10 mouse cellular contexts compared by ENCODE assay signal in the genomic region with DNA sequence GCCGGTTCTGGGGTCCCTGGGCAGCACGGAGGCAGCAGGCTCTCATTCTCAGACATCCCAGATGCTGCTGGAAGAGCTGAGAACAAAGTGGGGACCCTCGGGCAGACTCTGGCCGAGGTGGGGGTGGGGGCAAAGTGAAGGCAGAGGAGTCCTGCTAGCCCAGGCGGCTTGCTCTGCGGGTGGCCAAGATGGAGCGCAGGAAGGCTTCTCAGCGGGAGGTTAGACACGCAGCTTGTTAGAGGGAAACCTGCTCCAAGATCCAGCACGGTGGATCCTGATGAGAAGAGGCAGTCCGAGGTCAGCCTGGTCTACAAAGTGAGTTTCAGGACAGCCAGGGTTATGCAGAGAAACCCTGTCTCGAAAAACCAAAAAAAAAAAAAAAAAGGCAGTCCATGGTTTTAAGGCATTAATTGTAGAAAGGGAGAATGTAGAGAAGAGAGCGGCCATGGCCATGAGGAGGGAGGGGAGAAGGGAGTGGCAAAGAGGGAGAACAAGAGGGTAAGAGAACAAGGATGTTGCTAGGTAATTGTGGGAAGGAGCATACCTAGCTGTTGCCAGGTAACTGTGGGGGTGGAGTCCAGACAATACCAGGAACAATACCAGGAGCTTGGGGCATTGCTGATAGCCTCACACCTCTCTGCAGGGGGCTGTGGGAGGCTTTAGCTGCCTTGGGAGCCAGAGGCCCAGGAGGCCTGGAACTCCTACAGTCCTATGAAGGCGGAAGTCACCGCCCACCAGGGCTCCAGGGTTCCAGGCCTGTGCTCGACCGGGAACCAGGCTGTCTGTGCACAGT. TPM values are rescaled to one million over a fixed set of nuclear protein-coding genes. Genes with fewer than 3 reads are reported as not detected.
A peak's percentile ranks its signal among the peaks of the same experiment; 100 is the strongest.
DNase-seq lines count a peak whose midpoint lies in the region; ATAC-seq lines count a peak whose summit lies in the region.
"Had no signal": no experiment of that assay in that cellular context is flagged by ENCODE, and none has a peak within 500 bp of the region (broad histone marks: within the 10 kb centered on the region; RNA-seq: fewer than 3 reads in every experiment).

No protein-coding gene starts in this region.

- 19% methylated on average over 17 of the region's 17 CpGs for WGBS in hindbrain, embryonic 10.5 days
- WGBS in hindbrain, embryonic 14.5 days, result 23% methylated on average over 17 of the region's 17 CpGs
- WGBS in intestine, embryonic 15.5 days, result 43% methylated on average over 17 of the region's 17 CpGs
- WGBS in midbrain, embryonic 15.5 days, result 26% methylated on average over 17 of the region's 17 CpGs

- no peak overlapping the region for H3K9ac ChIP-seq in hindbrain, embryonic 14.5 days
- no peak overlapping the region for H3K9ac ChIP-seq in intestine, embryonic 15.5 days
- H3K9ac ChIP-seq in midbrain, embryonic 15.5 days, result no peak overlapping the region
- H3K9ac ChIP-seq: heart, embryonic 12.5 days; neural tube, embryonic 12.5 days had no signal

- H3K4me1 ChIP-seq in hindbrain, embryonic 10.5 days (replicated peaks), result peaks cover 10% of the 10 kb centered on the region
- H3K4me1 ChIP-seq in hindbrain, embryonic 14.5 days (replicated peaks; ENCODE audit: control insufficient read depth, insufficient read depth, low read length), result no peaks in the 10 kb centered on the region
- no peaks in the 10 kb centered on the region for H3K4me1 ChIP-seq in intestine, embryonic 15.5 days (replicated peaks)
- no peaks in the 10 kb centered on the region for H3K4me1 ChIP-seq in midbrain, embryonic 15.5 days
- H3K4me1 ChIP-seq: heart, embryonic 12.5 days had no signal

- no peaks in the 10 kb centered on the region for H3K27me3 ChIP-seq in hindbrain, embryonic 10.5 days (ENCODE audit: insufficient read depth, poor library complexity, severe bottlenecking)
- no peaks in the 10 kb centered on the region for H3K27me3 ChIP-seq in hindbrain, embryonic 14.5 days (ENCODE audit: control insufficient read depth, insufficient read depth, low read length)
- no peaks in the 10 kb centered on the region for H3K27me3 ChIP-seq in intestine, embryonic 15.5 days (replicated peaks)
- no peaks in the 10 kb centered on the region for H3K27me3 ChIP-seq in midbrain, embryonic 15.5 days (replicated peaks)
- H3K27me3 ChIP-seq: heart, embryonic 12.5 days; neural tube, embryonic 12.5 days had no signal

- 0 out of 2 replicates have a peak, but pooled peaks cover 9% of the 10 kb centered on the region for H3K36me3 ChIP-seq in hindbrain, embryonic 10.5 days
- H3K36me3 ChIP-seq in hindbrain, embryonic 14.5 days (replicated peaks; ENCODE audit: control insufficient read depth, insufficient read depth), result peaks cover 41% of the 10 kb centered on the region
- no peaks in the 10 kb centered on the region for H3K36me3 ChIP-seq in intestine, embryonic 15.5 days
- H3K36me3 ChIP-seq in midbrain, embryonic 15.5 days (replicated peaks), result peaks cover 20% of the 10 kb centered on the region; the same call in 1 of the 2 replicates

- DNase-seq in hindbrain, embryonic 10.5 days (ENCODE audit: low spot score), result peak; percentile 6
- DNase-seq in hindbrain, embryonic 14.5 days (ENCODE audit: low spot score), result no peak
- DNase-seq in ES-CJ7 (ENCODE audit: low read depth, low spot score), result peak; percentile 99
- DNase-seq in frontal cortex, postnatal 25 days (ENCODE audit: low spot score in 2 of 2), result no peak
- DNase-seq in frontal cortex, adult 2 months (ENCODE audit: extremely low spot score in 1 of 2, low spot score in 1 of 2), result no peak
- no peak for DNase-seq in adrenal gland, postnatal 36 days

- no peaks in the 10 kb centered on the region for H3K9me3 ChIP-seq in hindbrain, embryonic 10.5 days
- no peaks in the 10 kb centered on the region for H3K9me3 ChIP-seq in hindbrain, embryonic 14.5 days (ENCODE audit: control insufficient read depth, low read length)
- H3K9me3 ChIP-seq in intestine, embryonic 15.5 days, result no peaks in the 10 kb centered on the region
- no peaks in the 10 kb centered on the region for H3K9me3 ChIP-seq in midbrain, embryonic 15.5 days
- H3K9me3 ChIP-seq: heart, embryonic 12.5 days; neural tube, embryonic 12.5 days had no signal

- H3K4me2 ChIP-seq in hindbrain, embryonic 14.5 days (replicated peaks), result no peak overlapping the region
- no peak overlapping the region for H3K4me2 ChIP-seq in intestine, embryonic 15.5 days (replicated peaks)
- H3K4me2 ChIP-seq in midbrain, embryonic 15.5 days, result no peak overlapping the region
- H3K4me2 ChIP-seq: heart, embryonic 12.5 days; neural tube, embryonic 12.5 days had no signal

- H3K27ac ChIP-seq in hindbrain, embryonic 10.5 days, result peak overlapping the region; percentile 62
- H3K27ac ChIP-seq in hindbrain, embryonic 14.5 days, result no peak overlapping the region
- H3K27ac ChIP-seq in intestine, embryonic 15.5 days, result no peak overlapping the region
- H3K27ac ChIP-seq in midbrain, embryonic 15.5 days, result no peak overlapping the region
- H3K27ac ChIP-seq: neural tube, embryonic 12.5 days had no signal

- no peak for ATAC-seq in hindbrain, embryonic 14.5 days (ENCODE audit: low FRiP score)
- peak; percentile 82 for ATAC-seq in intestine, embryonic 15.5 days
- peak; percentile 39 for ATAC-seq in midbrain, embryonic 15.5 days (replicated peaks)

- no peak overlapping the region for H3K4me3 ChIP-seq in hindbrain, embryonic 10.5 days
- H3K4me3 ChIP-seq in hindbrain, embryonic 14.5 days (replicated peaks; ENCODE audit: low read length), result no peak overlapping the region
- no peak overlapping the region for H3K4me3 ChIP-seq in intestine, embryonic 15.5 days (replicated peaks)
- H3K4me3 ChIP-seq in midbrain, embryonic 15.5 days, result no peak overlapping the region
- H3K4me3 ChIP-seq: heart, embryonic 12.5 days; neural tube, embryonic 12.5 days had no signal

RNA-seq across cellular contexts. Expression of a gene that starts 25.7 kb away (rescaled TPM):
- 47.1 and 50.6 TPM in 2 replicates for polyA plus RNA-seq in hindbrain, embryonic 10.5 days (2016; fragmentation: Nextera tagmentation; extraction: Ambion mirVana)
- polyA plus RNA-seq in hindbrain, embryonic 14.5 days (2014; fragmentation: Nextera tagmentation; extraction: Ambion mirVana), result 45.0 and 50.9 TPM in 2 replicates
- polyA plus RNA-seq in intestine, embryonic 15.5 days (2015; fragmentation: Nextera tagmentation; extraction: Ambion mirVana), result 52.1 and 53.7 TPM in 2 replicates
- 43.8 and 46.3 TPM in 2 replicates for polyA plus RNA-seq in midbrain, embryonic 15.5 days (2015; fragmentation: Nextera tagmentation; extraction: Ambion mirVana)
- polyA plus RNA-seq in frontal cortex, adult 2 months (2012; rRNA removed), result 30.6 and 30.7 TPM in 2 replicates
- total RNA-seq in adrenal gland, postnatal 36 days (2021), result 10 to 100 TPM; 43.3 to 46.0 TPM

RNA-seq across cellular contexts. Expression of a gene that starts 43.5 kb away (rescaled TPM):
- polyA plus RNA-seq in hindbrain, embryonic 10.5 days (2016; fragmentation: Nextera tagmentation; extraction: Ambion mirVana), result 19.8 and 23.8 TPM in 2 replicates
- polyA plus RNA-seq in hindbrain, embryonic 14.5 days (2014; fragmentation: Nextera tagmentation; extraction: Ambion mirVana), result 66.0 and 68.9 TPM in 2 replicates
- 35.2 and 36.3 TPM in 2 replicates for polyA plus RNA-seq in intestine, embryonic 15.5 days (2015; fragmentation: Nextera tagmentation; extraction: Ambion mirVana)
- polyA plus RNA-seq in midbrain, embryonic 15.5 days (2015; fragmentation: Nextera tagmentation; extraction: Ambion mirVana), result 66.0 and 67.5 TPM in 2 replicates
- polyA plus RNA-seq in frontal cortex, adult 2 months (2012; rRNA removed), result 44.9 and 46.5 TPM in 2 replicates
- 10 to 100 TPM; 56.7 to 98.1 TPM for total RNA-seq in adrenal gland, postnatal 36 days (2021)

RNA-seq across cellular contexts. Expression of a gene that starts 51.8 kb away (rescaled TPM):
- 14.8 and 15.1 TPM in 2 replicates for polyA plus RNA-seq in hindbrain, embryonic 10.5 days (2016; fragmentation: Nextera tagmentation; extraction: Ambion mirVana)
- polyA plus RNA-seq in hindbrain, embryonic 14.5 days (2014; fragmentation: Nextera tagmentation; extraction: Ambion mirVana), result 35.7 and 37.0 TPM in 2 replicates
- 13.5 and 14.0 TPM in 2 replicates for polyA plus RNA-seq in intestine, embryonic 15.5 days (2015; fragmentation: Nextera tagmentation; extraction: Ambion mirVana)
- polyA plus RNA-seq in midbrain, embryonic 15.5 days (2015; fragmentation: Nextera tagmentation; extraction: Ambion mirVana), result 39.1 and 40.0 TPM in 2 replicates
- 46.4 and 50.4 TPM in 2 replicates for polyA plus RNA-seq in frontal cortex, adult 2 months (2012; rRNA removed)
- total RNA-seq in adrenal gland, postnatal 36 days (2021), result 100 to 1,000 TPM in 1 of 2 experiments, 10 to 100 TPM in 1; 70.4 to 108 TPM

Comparison
In these comparisons a context has a peak if more than half of its experiments do, and no peak if none do; other contexts are left out.
1. DNase-seq: peak in hindbrain, embryonic 10.5 days (single experiment) and ES-CJ7 (single experiment); none in hindbrain, embryonic 14.5 days (single experiment), frontal cortex, postnatal 25 days (0 of 2), frontal cortex, adult 2 months (0 of 2) and adrenal gland, postnatal 36 days (0 of 2).